Mouse (Mus musculus) cerebellum, postnatal 25 days (tissue): ENCODE data around the gene Zfp692.
"Not testable (repeated sequence)": the region's sequence is repeated elsewhere in the genome, so short reads cannot be mapped to it uniquely, and the experiment has no call there.

ENCODE experiments used
- DNase-seq, 2 experiments: peaks; one replicate each; pipeline ENCODE4 v3.0.0; 2021; ENCODE audit warnings: mixed read lengths in 2 of 2

Gene Zfp692

DNA sequence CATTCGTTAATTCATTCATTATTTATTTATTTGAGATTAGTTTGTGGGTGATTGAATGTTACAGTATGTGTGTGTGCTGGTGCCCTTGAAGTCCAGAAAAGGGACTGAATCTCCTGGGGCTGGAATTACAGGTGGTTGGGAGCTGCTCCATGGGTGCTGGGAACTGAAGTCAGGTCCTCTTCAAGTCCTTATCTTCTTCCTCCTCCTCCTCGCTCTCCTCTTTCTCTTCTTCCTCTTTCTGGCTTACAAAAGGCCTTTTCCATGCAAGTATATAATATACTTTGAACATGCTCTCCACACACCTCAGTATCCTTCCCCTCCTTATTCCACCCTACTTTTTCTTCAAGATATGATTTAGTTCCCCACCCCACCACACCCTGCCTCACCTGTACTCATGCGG lies 50.2 kb downstream of the Zfp692 start:
- no peak for DNase-seq

DNA sequence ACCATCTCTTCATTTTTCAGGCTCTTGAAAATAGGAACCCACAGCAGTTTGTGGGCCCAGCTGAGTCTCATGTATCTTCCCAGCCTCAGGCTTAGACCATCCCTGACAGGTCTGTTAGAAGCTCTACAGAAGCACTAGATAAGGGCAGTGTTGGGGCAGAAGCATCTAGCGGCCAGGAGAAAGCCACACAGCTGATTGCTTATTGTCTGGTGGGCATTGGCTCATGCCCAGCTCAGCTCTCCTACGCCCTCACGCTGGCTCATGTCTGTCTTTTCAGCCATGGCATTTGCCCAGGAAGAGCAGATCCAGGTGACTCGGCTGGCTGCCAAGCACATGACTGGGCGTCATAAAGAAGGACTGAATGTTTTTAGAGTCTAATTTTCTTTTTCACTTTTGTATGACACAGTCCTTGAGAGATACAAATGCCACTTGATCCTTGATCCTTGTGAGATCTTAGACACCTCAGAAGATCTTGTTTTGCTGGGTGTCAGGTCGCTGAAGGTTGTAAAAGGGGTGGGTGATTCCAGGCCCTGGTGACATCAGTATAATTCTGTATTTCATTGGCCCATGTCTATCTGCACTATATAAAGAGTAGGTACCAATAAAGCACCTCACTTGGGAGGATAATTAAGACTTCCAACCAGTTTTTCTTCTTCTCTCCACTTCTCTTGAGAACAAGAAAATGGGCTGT lies 51.1 kb downstream of the Zfp692 start:
- DNase-seq, result no peak

- DNase-seq, result not testable (repeated sequence)
Measured at GRCm38 (mm10) chr11:58362562-58362961, 55.7 kb downstream of the Zfp692 start.
